In the genomic region with DNA sequence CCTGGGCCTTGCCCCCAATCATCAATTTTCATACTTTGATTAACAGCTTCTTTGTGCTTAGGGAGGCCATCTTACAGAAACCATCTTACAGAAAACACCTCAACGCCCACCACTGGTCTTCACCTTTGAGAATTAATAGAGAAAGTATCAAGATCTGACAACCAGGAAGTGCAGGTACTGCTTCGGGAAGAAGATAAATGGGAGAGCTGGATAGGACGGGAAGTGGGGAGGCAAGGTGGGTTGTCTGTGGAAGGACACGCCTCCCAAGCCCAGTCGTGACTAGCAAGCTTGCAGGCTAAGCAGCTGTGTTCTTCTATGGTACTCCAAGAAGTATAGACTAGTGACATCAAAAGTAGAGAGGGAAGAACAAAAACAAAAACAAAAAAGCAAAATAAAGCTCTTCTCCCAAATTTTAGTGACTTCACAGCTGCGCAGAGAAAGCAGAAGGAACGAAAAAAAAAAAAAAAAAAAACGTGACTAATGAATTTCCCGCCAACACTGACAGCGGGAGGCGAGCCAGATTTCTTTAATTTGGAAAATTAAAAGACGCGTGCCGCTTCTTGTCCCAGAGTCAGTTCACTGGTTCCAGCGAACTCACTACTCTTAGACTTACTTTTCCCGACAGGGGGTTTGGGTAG, we compare ENCODE assay signal across 8 mouse cellular contexts. TPM values are rescaled to one million over a fixed set of nuclear protein-coding genes. Genes with fewer than 3 reads are reported as not detected.
DNase-seq lines count a peak whose midpoint lies in the region; ATAC-seq lines count a peak whose summit lies in the region.

No protein-coding gene starts in this region.

- H3K4me3 ChIP-seq in heart, embryonic 10.5 days = peak overlapping the region; percentile 92
- H3K4me3 ChIP-seq in forebrain, embryonic 15.5 days = peak overlapping the region; percentile 84
- H3K4me3 ChIP-seq in liver, embryonic 16.5 days (ENCODE audit: low read depth, low read length) = peak overlapping the region; percentile 69

- intact Hi-C loops in heart, postnatal 10 days (cut with DNase I) = no loop called here

- no peaks in the 10 kb centered on the region for H3K9me3 ChIP-seq in heart, embryonic 10.5 days
- no peaks in the 10 kb centered on the region for H3K9me3 ChIP-seq in forebrain, embryonic 15.5 days
- H3K9me3 ChIP-seq in liver, embryonic 16.5 days (replicated peaks; ENCODE audit: control insufficient read depth, low read length) = no peaks in the 10 kb centered on the region

- peaks cover 53% of the 10 kb centered on the region for H3K27me3 ChIP-seq in heart, embryonic 10.5 days (ENCODE audit: insufficient read depth, poor library complexity, severe bottlenecking)
- H3K27me3 ChIP-seq in forebrain, embryonic 15.5 days = no peaks in the 10 kb centered on the region
- peaks cover 38% of the 10 kb centered on the region for H3K27me3 ChIP-seq in liver, embryonic 16.5 days (ENCODE audit: control insufficient read depth, insufficient read depth, low read depth, low read length)

- peak overlapping the region; percentile 89 for H3K4me2 ChIP-seq in forebrain, embryonic 15.5 days (replicated peaks)
- H3K4me2 ChIP-seq in liver, embryonic 16.5 days (ENCODE audit: low read depth, low read length) = peak overlapping the region; percentile 94

- H3K9ac ChIP-seq in forebrain, embryonic 15.5 days (replicated peaks) = peak overlapping the region; percentile 80
- no peak overlapping the region; the same call in 1 of the 2 replicates for H3K9ac ChIP-seq in liver, embryonic 16.5 days (ENCODE audit: low read depth, low read length)

- H3K4me1 ChIP-seq in heart, embryonic 10.5 days = peaks cover 21% of the 10 kb centered on the region
- H3K4me1 ChIP-seq in forebrain, embryonic 15.5 days = peaks cover 37% of the 10 kb centered on the region
- H3K4me1 ChIP-seq in liver, embryonic 16.5 days (ENCODE audit: control insufficient read depth, low read depth, low read length) = peaks cover 13% of the 10 kb centered on the region

- DNase-seq in heart, embryonic 10.5 days (ENCODE audit: low spot score) = no peak
- DNase-seq in heart, postnatal 10 days = no peak
- DNase-seq in ES-CJ7 (ENCODE audit: low read depth, low spot score) = peak; percentile 50
- no peak for DNase-seq in urinary bladder, postnatal 14 days (ENCODE audit: low spot score)
- no peak for DNase-seq in spleen, postnatal 10 days (ENCODE audit: low spot score in 2 of 2)
- no peak for DNase-seq in thymus, postnatal 14 days

- WGBS in heart, embryonic 10.5 days = 2% methylated on average over 16 of the region's 16 CpGs
- 3% methylated on average over 16 of the region's 16 CpGs for WGBS in forebrain, embryonic 15.5 days
- 3% methylated on average over 16 of the region's 16 CpGs for WGBS in liver, embryonic 16.5 days (ENCODE audit: insufficient replicate concordance)

- peak overlapping the region; percentile 85; the same call in 1 of the 2 replicates for H3K27ac ChIP-seq in heart, embryonic 10.5 days
- H3K27ac ChIP-seq in forebrain, embryonic 15.5 days (replicated peaks) = no peak overlapping the region
- no peak overlapping the region for H3K27ac ChIP-seq in liver, embryonic 16.5 days (ENCODE audit: low read length)

- peak; percentile 54; the same call in 1 of the 2 replicates for ATAC-seq in forebrain, embryonic 15.5 days (replicated peaks)
- no peak for ATAC-seq in liver, embryonic 16.5 days (ENCODE audit: low read depth)

- H3K36me3 ChIP-seq in heart, embryonic 10.5 days = no peaks in the 10 kb centered on the region
- 0 out of 2 replicates have a peak, but pooled peaks cover 6% of the 10 kb centered on the region for H3K36me3 ChIP-seq in forebrain, embryonic 15.5 days
- H3K36me3 ChIP-seq in liver, embryonic 16.5 days (ENCODE audit: control insufficient read depth, insufficient read depth) = no peaks in the 10 kb centered on the region

RNA-seq across cellular contexts. Expression of a gene that starts 0.6 kb away (rescaled TPM):
- polyA plus RNA-seq in heart, embryonic 10.5 days (2016; fragmentation: Nextera tagmentation; extraction: Ambion mirVana) = 1.4 and 3.3 TPM in 2 replicates
- total RNA-seq in heart, postnatal 10 days (2021) = 10 to 100 TPM in 1 of 2 experiments, 1 to 10 TPM in 1; 6.9 to 11.8 TPM
- polyA plus RNA-seq in forebrain, embryonic 15.5 days (2015; fragmentation: Nextera tagmentation; extraction: Ambion mirVana) = 9.9 and 11.7 TPM in 2 replicates
- polyA plus RNA-seq in liver, embryonic 16.5 days (2015; fragmentation: Nextera tagmentation; extraction: Ambion mirVana) = 0.61 and 0.64 TPM in 2 replicates

RNA-seq across cellular contexts. Expression of a gene that starts 15.4 kb away (rescaled TPM):
- 3.1 and 3.9 TPM in 2 replicates for polyA plus RNA-seq in heart, embryonic 10.5 days (2016; fragmentation: Nextera tagmentation; extraction: Ambion mirVana)
- total RNA-seq in heart, postnatal 10 days (2021) = 1 to 10 TPM; 5.7 to 6.2 TPM
- 4.4 and 4.5 TPM in 2 replicates for polyA plus RNA-seq in forebrain, embryonic 15.5 days (2015; fragmentation: Nextera tagmentation; extraction: Ambion mirVana)
- 1.9 TPM in 2 replicates for polyA plus RNA-seq in liver, embryonic 16.5 days (2015; fragmentation: Nextera tagmentation; extraction: Ambion mirVana)

RNA-seq across cellular contexts. Expression of a gene that starts 25.2 kb away (rescaled TPM):
- 9.2 and 11.7 TPM in 2 replicates for polyA plus RNA-seq in heart, embryonic 10.5 days (2016; fragmentation: Nextera tagmentation; extraction: Ambion mirVana)
- 1 to 10 TPM; 4.5 TPM for total RNA-seq in heart, postnatal 10 days (2021)
- polyA plus RNA-seq in forebrain, embryonic 15.5 days (2015; fragmentation: Nextera tagmentation; extraction: Ambion mirVana) = 32.5 and 33.6 TPM in 2 replicates
- 2.0 and 2.1 TPM in 2 replicates for polyA plus RNA-seq in liver, embryonic 16.5 days (2015; fragmentation: Nextera tagmentation; extraction: Ambion mirVana)

RNA-seq across cellular contexts. Expression of a gene that starts 30.9 kb away (rescaled TPM):
- polyA plus RNA-seq in heart, embryonic 10.5 days (2016; fragmentation: Nextera tagmentation; extraction: Ambion mirVana) = 0.11 and 0.33 TPM in 2 replicates
- total RNA-seq in heart, postnatal 10 days (2021) = not detected
- polyA plus RNA-seq in forebrain, embryonic 15.5 days (2015; fragmentation: Nextera tagmentation; extraction: Ambion mirVana) = 1.9 and 2.2 TPM in 2 replicates
- 0.02 TPM in 1 of 2 replicates, not detected in the other for polyA plus RNA-seq in liver, embryonic 16.5 days (2015; fragmentation: Nextera tagmentation; extraction: Ambion mirVana)

RNA-seq across cellular contexts. Expression of a gene that starts 39.6 kb away (rescaled TPM):
- polyA plus RNA-seq in heart, embryonic 10.5 days (2016; fragmentation: Nextera tagmentation; extraction: Ambion mirVana) = 106 and 131 TPM in 2 replicates
- total RNA-seq in heart, postnatal 10 days (2021) = 10 to 100 TPM; 35.1 to 37.9 TPM
- 165 and 168 TPM in 2 replicates for polyA plus RNA-seq in forebrain, embryonic 15.5 days (2015; fragmentation: Nextera tagmentation; extraction: Ambion mirVana)
- polyA plus RNA-seq in liver, embryonic 16.5 days (2015; fragmentation: Nextera tagmentation; extraction: Ambion mirVana) = 69.9 and 73.7 TPM in 2 replicates
